Mouse (Mus musculus) neural tube, embryonic 14.5 days (tissue): Measurements from ENCODE around the gene Dlx2. TPM values are rescaled to one million over a fixed set of nuclear protein-coding genes. Genes with fewer than 3 reads are reported as not detected.

ENCODE experiments used
- ATAC-seq: fragments of 200-750 bp; cut with Nextera tagmentation; 2 replicates; pipeline ENCODE4 v1.8.0; 2017; ENCODE audit warnings: low read depth, mild to moderate bottlenecking, moderate TSS enrichment, moderate library complexity
- H3K27ac ChIP-seq: fragments of 300-500 bp; sonication (generic); 2 replicates; pipeline ENCODE4 v1.5.1; 2014; ENCODE audit warnings: low read depth, mild to moderate bottlenecking, control low read depth, low read length, moderate library complexity, mixed read lengths
- H3K27me3 ChIP-seq: fragments of 300-500 bp; sonication (generic); 2 replicates; pipeline ENCODE4 v1.6.1; 2014; ENCODE audit warnings: low read length; ENCODE audit not compliant: control insufficient read depth, insufficient read depth
- H3K36me3 ChIP-seq: fragments of 300-500 bp; sonication (generic); 2 replicates; pipeline ENCODE4 v1.6.1; 2014; ENCODE audit warnings: low read length, mixed read lengths; ENCODE audit not compliant: control insufficient read depth, insufficient read depth
- H3K4me1 ChIP-seq: fragments of 300-500 bp; sonication (generic); 2 replicates; pipeline ENCODE4 v1.6.1; 2014; ENCODE audit warnings: low read length; ENCODE audit not compliant: control insufficient read depth, insufficient read depth
- H3K4me2 ChIP-seq: fragments of 300-500 bp; sonication (generic); 2 replicates; pipeline ENCODE4 v1.6.1; 2014; ENCODE audit warnings: mild to moderate bottlenecking, low read depth, low read length, control low read depth
- H3K4me3 ChIP-seq: fragments of 300-500 bp; sonication (generic); 2 replicates; pipeline ENCODE4 v1.5.1; 2014; ENCODE audit warnings: low read depth, low read length, control low read depth, mixed read lengths
- H3K9ac ChIP-seq: fragments of 300-500 bp; sonication (generic); replicated peaks from 2 replicates; pipeline ENCODE4 v1.6.1; 2014; ENCODE audit warnings: low read depth, mild to moderate bottlenecking, control low read depth, low read length, mixed read lengths
- H3K9me3 ChIP-seq: fragments of 300-500 bp; sonication (generic); 2 replicates; pipeline ENCODE4 v1.6.1; 2016; ENCODE audit warnings: low read length; ENCODE audit not compliant: control insufficient read depth
- WGBS: fragments of 180-500 bp; shearing (Covaris S2); extraction: QIAGEN DNeasy Blood & Tissue Kit; methylation state at CpG from one replicate; pipeline ENCODE4 v1.1.7; 2014; 5-methylcytosine and 5-hydroxymethylcytosine counted together
- polyA plus RNA-seq: library from polyadenylated mRNA; unstranded; fragments of >200 nt; fragmentation: Nextera tagmentation; extraction: Ambion mirVana; gene quantifications from 2 replicates; pipeline ENCODE4 v1.2.1, GENCODE M21; 2014

Dlx2 gene
- polyA plus RNA-seq, 1 experiment from 2014 or later, result not detected

DNA sequence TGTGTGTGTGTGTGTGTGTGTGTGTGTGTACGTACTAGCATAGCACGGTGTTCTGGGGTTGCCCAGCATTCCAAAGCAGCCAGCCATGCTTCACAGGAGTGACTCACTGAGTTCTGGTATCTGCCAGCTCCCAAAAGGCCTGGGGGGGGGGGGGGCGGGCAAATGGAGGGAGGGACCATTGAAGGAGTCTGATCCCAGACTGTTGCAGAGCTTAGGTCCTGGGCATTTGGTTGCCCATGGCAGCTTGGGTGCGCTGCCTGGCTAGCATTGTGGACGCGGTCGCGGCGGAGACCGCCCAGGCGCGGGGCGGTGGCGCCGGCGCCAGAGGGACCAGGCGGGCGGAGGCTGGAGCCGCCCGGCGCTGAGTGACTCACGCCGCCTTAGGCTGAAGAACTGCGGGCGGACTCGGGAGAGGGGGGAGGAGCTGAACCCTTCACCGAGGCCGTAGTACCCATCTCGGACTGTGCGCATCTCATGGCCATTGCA, 3.7 kb downstream of the Dlx2 start:
- under 1% methylated on average over 29 of the region's 30 CpGs for WGBS
- no peak for ATAC-seq
- no peak overlapping the region for H3K4me3 ChIP-seq
- peaks cover 49% of the 10 kb centered on the region for H3K27me3 ChIP-seq
- no peak overlapping the region for H3K4me2 ChIP-seq
- H3K9me3 ChIP-seq, result no peaks in the 10 kb centered on the region
- H3K4me1 ChIP-seq, result peaks cover 9% of the 10 kb centered on the region; the same call in 1 of the 2 replicates
- no peak overlapping the region for H3K27ac ChIP-seq
- no peaks in the 10 kb centered on the region for H3K36me3 ChIP-seq
- no peak overlapping the region for H3K9ac ChIP-seq

DNA sequence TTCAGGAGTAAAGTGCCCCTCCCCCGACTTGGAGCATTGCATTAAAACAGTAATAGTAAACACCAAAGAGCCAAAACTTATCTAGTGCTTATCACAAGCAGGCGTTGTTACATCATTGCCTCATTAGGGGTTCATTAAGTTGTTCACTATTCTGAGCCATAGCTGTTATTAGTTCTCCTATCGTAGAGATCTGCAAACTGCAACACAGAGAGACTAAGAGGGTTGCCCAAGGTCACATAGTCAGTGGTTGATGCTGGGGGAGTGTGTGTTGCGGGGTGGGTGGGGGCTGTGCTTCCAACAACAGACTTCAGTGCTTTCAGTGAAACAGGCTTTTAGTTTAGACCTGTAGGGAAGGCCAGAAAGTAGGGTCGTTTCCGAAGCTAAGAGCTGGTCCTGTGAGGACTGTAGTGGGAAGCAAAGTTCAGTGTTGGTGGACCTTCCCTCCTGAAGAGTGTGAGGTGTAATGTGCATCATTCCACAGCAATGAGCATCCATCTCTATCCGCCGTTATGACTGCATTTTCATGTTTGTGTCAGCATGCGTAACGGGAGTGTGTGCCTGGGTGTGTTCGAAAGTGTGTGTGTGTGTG, 4.2 kb downstream of the Dlx2 start:
- no peak overlapping the region for H3K9ac ChIP-seq
- 3% methylated on average over 11 of the region's 11 CpGs for WGBS
- H3K27me3 ChIP-seq, result peaks cover 48% of the 10 kb centered on the region
- no peak overlapping the region for H3K4me3 ChIP-seq
- peaks cover 9% of the 10 kb centered on the region; the same call in 1 of the 2 replicates for H3K4me1 ChIP-seq
- no peak overlapping the region for H3K27ac ChIP-seq
- H3K4me2 ChIP-seq, result no peak overlapping the region
- no peaks in the 10 kb centered on the region for H3K36me3 ChIP-seq
- no peaks in the 10 kb centered on the region for H3K9me3 ChIP-seq
- ATAC-seq, result no peak

DNA sequence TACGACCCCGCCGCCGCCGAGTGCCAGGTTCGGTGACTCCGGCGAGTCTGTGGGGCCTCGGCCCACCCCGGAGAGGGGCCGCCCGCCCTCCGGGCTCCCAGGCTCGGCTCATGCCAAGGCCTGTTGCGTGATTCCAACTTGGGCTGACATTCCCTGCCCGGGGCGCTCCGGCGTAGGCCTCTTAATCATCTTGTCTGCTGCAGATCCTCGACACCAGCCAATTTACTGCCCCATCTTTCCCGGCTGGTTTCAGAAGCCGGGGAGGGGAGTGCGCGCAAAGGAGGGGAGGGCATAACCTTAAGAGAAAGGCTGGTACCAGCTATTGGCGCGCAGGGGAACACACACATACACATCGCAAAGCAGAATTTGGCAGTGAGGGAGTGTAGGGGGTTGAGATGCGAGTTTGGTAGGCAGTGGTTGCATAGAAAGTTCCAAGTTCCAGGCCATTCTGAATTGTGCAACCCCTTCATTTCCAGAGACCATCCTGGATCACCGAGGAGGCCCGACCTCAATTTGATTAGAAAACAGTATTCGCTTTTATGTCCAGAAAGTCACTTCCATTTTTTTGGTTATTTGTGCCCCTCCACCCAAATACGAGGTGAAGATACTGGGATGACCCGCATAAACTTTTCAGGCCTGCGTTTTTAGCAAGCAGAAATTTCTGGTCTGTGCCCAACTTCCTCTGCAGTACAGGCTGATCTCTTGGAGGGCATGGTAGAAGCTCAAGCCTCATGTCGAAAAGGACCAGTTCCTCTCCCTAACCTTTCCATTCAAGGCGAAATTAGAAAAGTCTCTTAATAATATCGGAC, 4.9 kb downstream of the Dlx2 start:
- H3K9me3 ChIP-seq, result no peaks in the 10 kb centered on the region
- H3K27me3 ChIP-seq, result peaks cover 47% of the 10 kb centered on the region
- H3K36me3 ChIP-seq, result no peaks in the 10 kb centered on the region
- under 1% methylated on average over 37 of the region's 37 CpGs for WGBS
- H3K4me1 ChIP-seq, result peaks cover 6% of the 10 kb centered on the region; the same call in 1 of the 2 replicates
- H3K4me3 ChIP-seq, result no peak overlapping the region
- no peak overlapping the region for H3K27ac ChIP-seq
- H3K9ac ChIP-seq, result no peak overlapping the region
- H3K4me2 ChIP-seq, result no peak overlapping the region
- ATAC-seq, result no peak

DNA sequence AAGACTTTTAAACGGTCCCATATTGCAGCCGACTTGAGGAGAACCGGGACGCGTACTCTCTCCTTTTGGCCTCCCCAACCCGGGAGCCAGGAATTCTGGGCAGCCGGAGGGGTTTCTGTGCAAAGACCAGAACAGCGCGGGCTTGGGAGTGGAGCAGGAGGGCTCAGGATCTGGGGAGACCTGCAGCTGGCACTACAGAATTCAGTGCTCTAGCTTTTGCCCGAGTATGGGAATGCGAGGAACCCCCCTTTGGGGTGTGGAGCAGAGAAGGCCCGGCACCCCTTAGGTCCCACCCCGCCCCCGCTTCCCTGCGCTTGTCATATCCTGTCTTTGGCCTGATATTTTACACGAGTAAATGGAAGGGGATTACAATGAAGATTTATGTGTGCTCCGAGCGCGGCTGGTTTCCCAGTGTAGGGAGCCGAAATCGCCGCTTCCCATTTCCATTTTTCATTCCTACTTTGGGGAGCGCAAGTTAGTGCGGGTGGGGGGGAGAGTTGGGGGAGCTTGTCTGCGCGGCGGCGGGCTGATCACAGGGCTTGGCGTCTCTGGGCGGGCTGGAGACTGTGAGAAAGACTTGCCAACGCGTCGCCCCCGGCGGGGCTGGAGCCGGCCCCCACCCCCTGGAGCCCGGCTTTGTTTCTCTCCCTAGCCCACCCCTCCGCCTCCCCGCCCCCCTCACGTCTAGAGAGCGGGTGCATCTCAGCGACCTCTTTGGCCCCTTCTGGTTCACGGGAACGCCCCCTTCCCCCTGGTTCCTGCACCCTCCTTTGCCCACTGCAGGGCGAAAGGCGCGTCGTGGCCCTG, 5.7 kb downstream of the Dlx2 start:
- Histone ChIP-seq H3K27ac (no peak overlapping the region), H3K9ac (no peak overlapping the region), H3K4me1 (no peaks in the 10 kb centered on the region), H3K4me3 (no peak overlapping the region), H3K36me3 (no peaks in the 10 kb centered on the region), H3K4me2 (no peak overlapping the region), H3K9me3 (no peaks in the 10 kb centered on the region), H3K27me3 (peaks cover 50% of the 10 kb centered on the region)
- under 1% methylated on average over 48 of the region's 48 CpGs for WGBS
- ATAC-seq, result no peak

DNA sequence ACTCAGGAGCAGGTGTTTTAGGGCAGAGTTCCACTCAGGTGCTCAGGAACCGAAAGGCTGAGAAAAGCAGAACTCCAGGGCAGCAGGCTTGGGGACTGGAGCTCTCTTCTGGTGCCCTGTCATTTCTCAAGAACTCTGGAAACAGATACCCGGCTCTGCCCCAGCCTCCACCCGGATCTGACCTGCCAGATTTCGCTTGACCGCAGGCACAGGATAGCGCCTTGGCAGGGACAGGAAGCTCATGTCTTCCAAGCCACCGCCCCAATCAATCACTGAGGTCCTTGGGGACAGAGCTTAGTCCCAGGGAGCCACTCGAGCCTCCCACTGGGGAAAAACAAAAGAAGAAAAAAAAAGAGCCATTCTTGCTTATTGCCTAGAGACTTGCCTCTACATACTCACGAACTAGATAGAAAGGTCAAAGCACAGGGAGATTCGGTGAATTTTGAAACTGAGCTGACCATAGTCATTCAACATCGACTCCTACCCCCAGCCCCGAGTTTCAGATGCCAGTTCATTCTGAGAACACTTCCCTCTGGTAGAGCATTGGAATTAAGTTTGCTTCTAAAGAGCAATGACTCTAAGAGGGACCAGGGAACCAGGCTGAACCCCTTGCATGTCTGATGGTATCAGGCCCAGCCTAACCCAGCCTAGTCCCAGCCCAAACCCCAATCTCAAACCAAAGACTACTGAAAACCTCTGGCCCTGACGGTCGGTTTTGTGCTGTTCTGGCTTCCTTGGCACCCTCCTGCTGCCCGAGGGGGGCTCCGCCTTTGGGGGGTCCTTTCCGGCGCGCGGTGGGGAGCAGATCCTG, 12.1 kb downstream of the Dlx2 start:
- Histone ChIP-seq H3K4me2 (no peak overlapping the region), H3K36me3 (no peaks in the 10 kb centered on the region), H3K9me3 (no peaks in the 10 kb centered on the region), H3K9ac (no peak overlapping the region), H3K4me3 (no peak overlapping the region), H3K27ac (no peak overlapping the region), H3K4me1 (peaks cover under 1% of the 10 kb centered on the region; the same call in 1 of the 2 replicates), H3K27me3 (peaks cover 58% of the 10 kb centered on the region)
- ATAC-seq, result no peak
- WGBS, result under 1% methylated on average over 20 of the region's 20 CpGs

DNA sequence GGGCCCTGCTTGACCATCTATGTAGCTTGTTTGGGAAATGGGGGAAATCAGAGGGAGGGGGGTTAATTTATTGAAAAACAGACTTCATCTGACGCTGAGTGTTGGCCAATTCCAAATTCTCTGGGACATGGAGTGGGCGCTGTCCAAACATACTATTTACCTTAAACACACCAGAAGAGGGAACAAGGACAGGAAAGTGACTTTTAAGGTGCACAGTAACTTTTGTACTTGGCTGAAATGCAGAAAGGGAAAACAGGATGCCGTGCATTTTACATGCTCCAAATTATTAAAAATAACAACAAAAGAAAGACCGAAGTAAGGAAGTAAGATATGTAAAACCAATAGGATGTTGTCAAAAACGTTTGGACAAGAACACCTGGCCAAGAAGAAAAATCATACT, 13.5 kb downstream of the Dlx2 start:
- Histone ChIP-seq H3K4me1 (peaks cover 10% of the 10 kb centered on the region; the same call in 1 of the 2 replicates), H3K9me3 (no peaks in the 10 kb centered on the region), H3K9ac (no peak overlapping the region), H3K27me3 (peaks cover 64% of the 10 kb centered on the region), H3K4me3 (no peak overlapping the region), H3K27ac (no peak overlapping the region), H3K36me3 (no peaks in the 10 kb centered on the region), H3K4me2 (no peak overlapping the region)
- WGBS, result 7% methylated on average over 5 of the region's 5 CpGs
- no peak for ATAC-seq

DNA sequence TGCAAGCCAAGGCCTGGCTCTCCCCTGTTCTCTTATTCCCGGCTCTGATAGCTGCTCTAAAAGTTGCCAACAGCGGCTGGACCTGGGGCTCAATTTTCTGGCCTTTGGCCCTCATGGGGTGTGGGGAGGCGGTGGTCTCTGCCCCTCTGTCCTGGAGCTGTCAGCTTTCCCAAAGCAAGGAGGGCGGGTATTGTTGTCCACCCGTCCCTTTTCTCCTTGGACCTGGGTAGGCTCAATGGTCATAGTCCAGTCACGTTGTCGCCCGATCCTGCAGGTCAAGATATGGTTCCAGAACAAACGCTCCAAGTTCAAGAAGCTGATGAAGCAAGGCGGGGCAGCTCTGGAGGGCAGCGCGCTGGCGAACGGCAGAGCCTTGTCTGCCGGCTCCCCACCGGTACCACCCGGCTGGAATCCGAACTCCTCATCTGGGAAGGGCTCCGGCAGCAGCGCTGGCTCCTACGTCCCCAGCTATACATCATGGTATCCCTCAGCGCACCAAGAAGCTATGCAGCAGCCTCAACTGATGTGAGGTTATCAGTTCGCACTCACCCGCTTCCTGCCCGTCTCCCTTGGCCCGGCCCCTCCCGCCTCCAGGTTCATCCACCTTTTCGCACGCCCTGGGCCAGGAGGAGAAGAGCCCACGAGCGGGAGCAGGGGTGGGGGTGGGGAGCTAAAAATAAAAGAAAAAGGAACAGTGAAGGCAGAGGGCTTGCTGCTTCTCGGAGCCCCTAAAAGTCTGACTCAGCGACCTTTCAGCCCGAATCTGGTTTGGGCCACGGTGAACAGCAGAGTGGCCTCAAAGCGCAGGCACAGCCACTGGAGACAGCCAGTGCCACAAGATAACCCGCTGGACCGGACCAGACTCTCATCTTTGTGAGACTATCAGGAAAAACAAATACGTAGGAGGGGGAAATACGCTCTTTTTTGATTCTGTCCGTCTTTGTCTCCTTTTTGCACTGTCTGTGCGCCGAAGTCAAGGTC, 14.3 kb downstream of the Dlx2 start:
- no peak for ATAC-seq
- Histone ChIP-seq H3K4me3 (no peak overlapping the region), H3K4me1 (peaks cover 10% of the 10 kb centered on the region; the same call in 1 of the 2 replicates), H3K27me3 (peaks cover 68% of the 10 kb centered on the region), H3K9me3 (no peaks in the 10 kb centered on the region), H3K9ac (no peak overlapping the region), H3K36me3 (no peaks in the 10 kb centered on the region), H3K4me2 (no peak overlapping the region), H3K27ac (no peak overlapping the region)
- 1% methylated on average over 43 of the region's 43 CpGs for WGBS
